Mouse (Mus musculus) embryonic facial prominence, embryonic 11.5 days (tissue): ENCODE measurements around the gene Kif21b. TPM values are rescaled to one million over a fixed set of nuclear protein-coding genes. Genes with fewer than 3 reads are reported as not detected.
A peak's percentile ranks its signal among the peaks of the same experiment; 100 is the strongest.

Experiments used
- ATAC-seq: fragments of 200-750 bp; cut with Nextera tagmentation; replicated peaks from 2 replicates; pipeline ENCODE4 v1.8.0; 2017; ENCODE audit warnings: low read depth; ENCODE audit not compliant: insufficient number of reproducible peaks, low FRiP score, low TSS enrichment
- DNase-seq: peaks from one replicate; pipeline ENCODE4 v3.0.0-alpha.2; 2015; ENCODE audit warnings: low spot score
- H3K27ac ChIP-seq: fragments of 300-500 bp; sonication (generic); replicated peaks from 2 replicates; pipeline ENCODE4 v1.5.1; 2014; ENCODE audit warnings: mild to moderate bottlenecking, low read depth, low read length, control low read depth
- H3K27me3 ChIP-seq: fragments of 300-500 bp; sonication (generic); 2 replicates; pipeline ENCODE4 v1.6.1; 2014; ENCODE audit warnings: mild to moderate bottlenecking, low read length, moderate library complexity, mixed read lengths; ENCODE audit not compliant: control insufficient read depth, insufficient read depth
- H3K36me3 ChIP-seq: fragments of 300-500 bp; sonication (generic); replicated peaks from 2 replicates; pipeline ENCODE4 v1.6.1; 2014; ENCODE audit warnings: low read depth, mild to moderate bottlenecking, low read length, moderate library complexity, mixed read lengths; ENCODE audit not compliant: control insufficient read depth, insufficient read depth
- H3K4me1 ChIP-seq: fragments of 300-500 bp; sonication (generic); 2 replicates; pipeline ENCODE4 v1.6.1; 2014; ENCODE audit warnings: low read length, mixed read lengths; ENCODE audit not compliant: control insufficient read depth, insufficient read depth
- H3K4me2 ChIP-seq: fragments of 300-500 bp; sonication (generic); 2 replicates; pipeline ENCODE4 v1.6.1; 2014; ENCODE audit warnings: low read depth, mild to moderate bottlenecking, control low read depth, low read length, moderate library complexity
- H3K4me3 ChIP-seq: fragments of 300-500 bp; sonication (generic); 2 replicates; pipeline ENCODE4 v1.5.1; 2014; ENCODE audit warnings: low read depth, low read length, control low read depth
- H3K9ac ChIP-seq: fragments of 300-500 bp; sonication (generic); replicated peaks from 2 replicates; pipeline ENCODE4 v1.6.1; 2014; ENCODE audit warnings: mild to moderate bottlenecking, control low read depth, low read length
- H3K9me3 ChIP-seq: fragments of 300-500 bp; sonication (generic); replicated peaks from 2 replicates; pipeline ENCODE4 v1.6.1; 2016; ENCODE audit warnings: mild to moderate bottlenecking, low read length, inconsistent platforms, mixed read lengths; ENCODE audit not compliant: control insufficient read depth
- WGBS: fragments of 180-500 bp; shearing (Covaris S2); extraction: QIAGEN DNeasy Blood & Tissue Kit; methylation state at CpG from one replicate; pipeline ENCODE4 v1.1.7; 2014; 5-methylcytosine and 5-hydroxymethylcytosine counted together
- polyA plus RNA-seq: library from polyadenylated mRNA; unstranded; fragments of >200 nt; fragmentation: Nextera tagmentation; extraction: Ambion mirVana; gene quantifications from 2 replicates; pipeline ENCODE4 v1.2.1, GENCODE M21; 2014

Kif21b gene
- polyA plus RNA-seq: 6.9 and 8.0 TPM in 2 replicates

DNA sequence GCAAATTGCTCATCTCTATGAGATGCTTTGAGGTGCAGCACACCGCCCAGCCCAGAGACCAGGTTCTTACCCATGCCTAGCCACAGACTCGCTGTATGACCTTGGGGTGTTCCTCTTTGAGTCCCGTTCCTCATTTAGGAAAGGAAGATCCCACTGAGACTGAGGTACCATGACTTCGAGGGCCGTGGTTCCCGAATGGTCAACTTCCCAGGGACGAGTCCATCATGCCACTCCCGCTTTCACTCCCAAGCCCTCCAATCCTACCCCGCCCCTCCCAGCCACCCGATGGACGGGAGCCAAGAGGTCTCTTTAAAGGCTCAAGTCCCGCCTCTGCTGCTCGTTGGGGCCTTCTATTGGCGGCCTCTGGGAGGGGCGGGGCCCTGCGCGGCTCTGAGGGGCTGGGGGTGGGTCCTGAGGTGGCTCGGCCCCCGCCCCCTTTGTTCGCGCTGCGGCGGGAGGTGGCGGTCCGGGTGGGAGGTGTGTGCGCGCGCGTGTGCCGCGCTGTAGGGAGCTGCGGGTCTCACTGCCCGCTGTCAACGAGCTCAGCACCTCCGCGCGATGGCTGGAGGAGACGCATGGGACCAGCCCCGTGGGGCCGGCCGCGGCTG, at the start of gene Kif21b:
Gene Kif21b (plus strand): TSS at position 439 of the 608 bp plus-strand sequence.
- Histone ChIP-seq H3K4me2 (peak within 1 kb of the TSS; percentile 85), H3K9me3 (no peaks in the 10 kb centered on the region), H3K4me1 (peaks cover 4% of the 10 kb centered on the region), H3K4me3 (peak within 1 kb of the TSS; percentile 83), H3K27ac (no peak within 1 kb of the TSS), H3K9ac (peak within 1 kb of the TSS; percentile 82), H3K36me3 (no peaks in the 10 kb centered on the region), H3K27me3 (no peaks in the 10 kb centered on the region)
- WGBS: 2% methylated on average over 36 of the region's 42 CpGs
- peak; percentile 97 for DNase-seq
- peak; percentile 90 for ATAC-seq

DNA sequence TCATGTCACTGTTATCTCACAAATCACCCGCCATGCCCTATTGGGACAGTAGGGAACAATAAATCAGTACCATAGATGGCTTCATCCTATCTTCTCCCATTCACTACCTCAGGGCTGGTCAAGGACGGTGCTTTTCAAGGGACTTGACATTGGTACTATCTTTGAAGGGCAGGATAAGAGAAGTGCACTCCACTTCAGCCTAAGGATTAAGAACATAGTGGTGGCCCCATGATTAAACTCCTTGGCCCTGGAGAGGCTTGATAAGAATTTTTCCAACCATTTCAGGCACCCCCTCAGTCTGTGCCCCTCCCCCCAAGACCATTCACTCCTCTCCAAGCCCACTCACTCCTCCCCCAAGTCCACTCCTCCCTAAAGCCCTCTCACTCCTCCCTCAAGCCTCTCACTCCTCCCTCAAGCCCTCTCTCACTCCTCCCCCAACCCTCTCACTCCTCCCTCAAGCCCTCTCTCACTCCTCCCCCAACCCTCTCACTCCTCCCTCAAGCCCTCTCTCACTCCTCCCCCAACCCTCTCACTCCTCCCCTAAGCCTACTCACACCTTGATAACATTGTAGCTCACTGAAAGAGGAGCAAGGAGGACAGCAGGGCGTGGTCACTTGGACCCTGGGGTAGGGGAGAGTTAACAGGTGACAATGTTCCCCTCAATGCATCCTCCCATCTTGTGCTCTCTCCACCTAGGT, 45.1 kb upstream of the Kif21b start:
- Histone ChIP-seq H3K9me3 (no peaks in the 10 kb centered on the region), H3K4me3 (no peak overlapping the region), H3K27ac (no peak overlapping the region), H3K27me3 (no peaks in the 10 kb centered on the region), H3K4me2 (no peak overlapping the region), H3K9ac (no peak overlapping the region), H3K36me3 (no peaks in the 10 kb centered on the region), H3K4me1 (no peaks in the 10 kb centered on the region)
- WGBS: 84% methylated on average over 3 of the region's 3 CpGs
- DNase-seq: no peak
- ATAC-seq: no peak

DNA sequence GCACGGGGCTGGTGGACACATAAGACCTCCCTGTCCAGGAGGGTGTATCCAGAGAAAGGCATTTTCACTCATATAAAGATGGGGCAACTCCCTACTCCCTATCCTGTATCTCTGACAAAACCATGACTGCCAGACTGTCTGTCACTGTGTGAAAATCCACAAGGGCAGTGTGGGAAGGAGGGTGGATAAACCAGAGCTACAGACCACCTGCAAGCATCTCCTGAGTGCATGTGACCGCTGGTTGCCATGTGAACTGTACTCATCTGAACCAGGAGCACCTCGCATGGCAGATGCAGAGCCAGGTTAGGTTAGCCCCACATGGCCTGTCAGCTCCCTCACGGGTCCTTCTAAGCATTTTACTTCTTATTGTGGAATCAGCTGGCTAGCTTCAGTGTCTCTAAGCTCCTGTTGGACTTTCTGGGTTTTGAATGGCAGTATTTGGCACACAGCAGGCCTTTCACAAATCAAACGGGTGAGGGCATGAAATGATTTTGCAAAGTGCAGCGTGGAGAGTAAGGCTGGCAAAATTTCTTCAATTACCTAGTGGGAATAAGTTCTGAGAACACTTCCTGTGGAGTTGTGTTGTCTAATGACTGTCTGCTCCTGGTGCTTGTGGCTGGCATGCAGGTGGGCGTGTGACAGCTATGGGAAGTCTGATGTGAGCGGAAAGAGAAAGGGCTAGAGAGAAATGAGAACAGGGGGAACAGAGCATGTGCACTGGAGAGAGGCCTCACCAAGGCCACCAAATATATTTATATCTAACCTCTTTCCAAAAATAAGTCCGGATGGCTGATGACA, 41.6 kb upstream of the Kif21b start:
- H3K36me3 ChIP-seq: no peaks in the 10 kb centered on the region
- no peak for ATAC-seq
- no peaks in the 10 kb centered on the region for H3K9me3 ChIP-seq
- 83% methylated on average over 9 of the region's 9 CpGs for WGBS
- H3K4me1 ChIP-seq: no peaks in the 10 kb centered on the region
- DNase-seq: no peak
- H3K4me3 ChIP-seq: no peak overlapping the region
- H3K9ac ChIP-seq: no peak overlapping the region
- H3K27me3 ChIP-seq: no peaks in the 10 kb centered on the region
- H3K4me2 ChIP-seq: no peak overlapping the region
- no peak overlapping the region for H3K27ac ChIP-seq

DNA sequence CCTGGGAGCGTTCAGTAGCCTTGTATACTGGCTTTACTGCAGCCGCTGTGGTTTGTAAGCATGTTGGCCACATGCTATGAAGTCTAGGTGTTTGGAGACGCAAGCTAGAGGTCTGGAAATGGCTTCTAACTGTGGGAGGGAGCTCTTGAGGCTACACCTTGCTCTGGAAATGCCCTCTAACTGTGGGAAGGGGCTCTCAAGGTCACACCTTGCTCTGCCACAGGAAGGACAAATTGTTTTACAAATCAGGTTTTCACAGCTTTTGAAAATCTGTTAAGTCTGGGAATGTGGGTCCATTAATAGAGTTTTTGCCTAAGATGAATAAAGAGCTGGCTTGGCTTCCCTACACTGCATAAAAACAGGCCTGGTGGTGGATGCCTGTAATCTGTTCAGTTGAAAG, 37.5 kb upstream of the Kif21b start:
- H3K27me3 ChIP-seq: no peaks in the 10 kb centered on the region
- no peak overlapping the region for H3K27ac ChIP-seq
- no peaks in the 10 kb centered on the region for H3K36me3 ChIP-seq
- H3K9me3 ChIP-seq: no peaks in the 10 kb centered on the region
- no peak for DNase-seq
- ATAC-seq: no peak
- no peak overlapping the region for H3K9ac ChIP-seq
- H3K4me1 ChIP-seq: no peaks in the 10 kb centered on the region
- 78% methylated on average over 3 of the region's 3 CpGs for WGBS
- no peak overlapping the region for H3K4me3 ChIP-seq
- H3K4me2 ChIP-seq: no peak overlapping the region

DNA sequence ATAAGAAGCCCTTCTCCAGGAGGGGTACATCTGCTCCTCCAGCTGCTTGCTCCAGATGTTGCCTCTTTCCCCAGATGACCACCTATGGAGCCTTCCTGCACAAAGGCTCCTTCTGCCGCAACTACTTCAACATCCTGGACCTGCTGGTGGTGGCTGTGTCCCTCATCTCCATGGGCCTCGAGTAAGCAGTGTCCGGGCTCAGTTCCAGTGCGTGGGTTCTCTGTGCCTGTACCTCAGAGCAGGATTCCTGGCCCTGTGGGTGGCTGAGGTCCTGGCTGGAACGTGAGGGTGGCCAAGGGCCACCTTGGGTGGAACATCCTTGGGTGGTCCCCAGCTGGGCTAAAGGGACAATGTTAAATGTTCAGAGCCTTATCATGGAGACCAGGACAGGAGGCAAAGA, 36.4 kb upstream of the Kif21b start:
- Histone ChIP-seq H3K27ac (no peak overlapping the region), H3K4me1 (no peaks in the 10 kb centered on the region), H3K9ac (no peak overlapping the region), H3K9me3 (no peaks in the 10 kb centered on the region), H3K27me3 (no peaks in the 10 kb centered on the region), H3K4me3 (no peak overlapping the region), H3K36me3 (no peaks in the 10 kb centered on the region), H3K4me2 (no peak overlapping the region)
- no peak for ATAC-seq
- WGBS: 78% methylated on average over 5 of the region's 5 CpGs
- DNase-seq: no peak

DNA sequence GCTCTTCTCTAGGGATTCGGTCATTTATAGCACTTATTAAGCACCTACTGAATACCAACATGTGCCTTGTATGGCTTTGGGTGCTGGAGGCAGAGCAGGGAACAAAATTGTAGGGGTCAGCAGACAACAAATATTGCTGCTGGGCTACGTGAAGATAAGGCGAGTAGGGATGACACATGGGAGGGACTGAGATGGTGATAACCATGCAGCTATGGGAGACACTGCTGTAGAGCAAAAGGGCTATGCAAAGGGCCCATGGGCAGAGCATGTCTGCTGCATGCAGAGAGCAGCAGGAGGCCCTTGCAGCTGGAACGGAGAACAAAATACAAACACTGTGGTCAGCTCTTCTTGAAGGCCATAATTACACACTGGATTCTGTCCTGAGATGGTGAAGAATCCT, 29.1 kb upstream of the Kif21b start:
- no peaks in the 10 kb centered on the region for H3K36me3 ChIP-seq
- H3K9ac ChIP-seq: no peak overlapping the region
- no peak overlapping the region for H3K4me2 ChIP-seq
- ATAC-seq (no peak), DNase-seq (no peak)
- no peaks in the 10 kb centered on the region for H3K4me1 ChIP-seq
- no peak overlapping the region for H3K27ac ChIP-seq
- H3K27me3 ChIP-seq: no peaks in the 10 kb centered on the region
- no peaks in the 10 kb centered on the region for H3K9me3 ChIP-seq
- H3K4me3 ChIP-seq: no peak overlapping the region
- WGBS: 75% methylated on average over 4 of the region's 4 CpGs

DNA sequence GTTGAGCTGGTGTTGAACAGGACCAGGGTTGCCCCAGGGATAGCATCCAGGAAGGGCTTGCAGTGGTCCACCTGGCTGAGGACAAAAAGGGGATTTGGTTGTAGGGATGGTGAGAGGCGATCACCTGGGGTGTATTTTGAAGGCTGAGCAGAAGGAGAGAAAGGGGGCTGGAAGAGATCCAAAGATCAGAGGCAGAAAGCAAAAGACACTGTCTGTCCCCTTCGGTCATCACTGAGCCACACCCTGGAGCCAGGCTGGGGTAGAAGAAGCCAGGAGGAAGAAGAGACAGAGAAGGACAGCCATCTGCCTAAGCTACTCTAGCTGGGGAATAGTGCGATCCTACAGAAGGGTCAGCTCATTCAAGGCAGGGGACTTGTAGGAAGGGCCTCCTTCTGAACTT, 28.6 kb upstream of the Kif21b start:
- no peak overlapping the region for H3K9ac ChIP-seq
- H3K27ac ChIP-seq: no peak overlapping the region
- no peak for ATAC-seq
- no peak overlapping the region for H3K4me2 ChIP-seq
- no peaks in the 10 kb centered on the region for H3K4me1 ChIP-seq
- 67% methylated on average over 3 of the region's 3 CpGs for WGBS
- no peaks in the 10 kb centered on the region for H3K27me3 ChIP-seq
- H3K36me3 ChIP-seq: no peaks in the 10 kb centered on the region
- no peak overlapping the region for H3K4me3 ChIP-seq
- H3K9me3 ChIP-seq: no peaks in the 10 kb centered on the region
- DNase-seq: no peak

DNA sequence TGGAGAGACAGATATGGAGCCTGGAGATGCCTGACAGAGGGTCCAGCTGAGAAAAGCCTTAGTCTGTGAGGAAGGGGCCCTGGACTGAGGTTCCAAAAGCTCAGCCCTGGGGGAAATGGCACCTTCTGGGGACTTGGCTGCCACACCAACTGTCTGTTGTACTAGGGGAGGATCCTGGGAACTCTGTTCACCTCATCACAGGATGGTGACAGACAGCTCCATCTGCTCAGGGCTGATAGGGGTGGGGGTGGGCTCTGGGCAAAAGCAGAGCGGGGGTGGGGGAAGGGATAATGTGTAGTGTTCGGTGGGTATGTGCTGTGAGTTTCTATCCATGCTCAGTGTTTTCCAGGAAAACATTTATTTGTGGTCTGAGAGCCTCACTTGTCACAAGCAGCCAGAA, 28.2 kb upstream of the Kif21b start:
- Histone ChIP-seq H3K9ac (no peak overlapping the region), H3K27me3 (no peaks in the 10 kb centered on the region), H3K4me3 (no peak overlapping the region), H3K4me1 (no peaks in the 10 kb centered on the region), H3K36me3 (no peaks in the 10 kb centered on the region), H3K9me3 (no peaks in the 10 kb centered on the region), H3K4me2 (no peak overlapping the region), H3K27ac (no peak overlapping the region)
- 79% methylated on average over 2 of the region's 2 CpGs for WGBS
- ATAC-seq: 0 out of 2 replicates have a peak, but pooled peaks have one; percentile 50
- no peak for DNase-seq
